Comparison of ENCODE assay signal across 21 mouse cellular contexts in genomic region chr16:87717046-87717660, GRCm38 (mm10). TPM values are rescaled to one million over a fixed set of nuclear protein-coding genes. Genes with fewer than 3 reads are reported as not detected.
A peak's percentile ranks its signal among the peaks of the same experiment; 100 is the strongest.
DNase-seq lines count a peak whose midpoint lies in the region; ATAC-seq and TF ChIP-seq lines count a peak whose summit lies in the region.
"Had no signal": no experiment of that assay in that cellular context is flagged by ENCODE, and none has a peak within 500 bp of the region (broad histone marks: within the 10 kb centered on the region; RNA-seq: fewer than 3 reads in every experiment).

No protein-coding gene starts in this region.

- DNase-seq in heart, adult 11 months = peak; percentile 87
- DNase-seq in heart, postnatal 25 days (ENCODE audit: low spot score) = no peak
- no peak for DNase-seq in heart, adult 8-10 months (ENCODE audit: low spot score)
- DNase-seq in lung, postnatal 0 days (ENCODE audit: low spot score) = no peak
- no peak for DNase-seq in lung, adult 18-20 months
- no peak for DNase-seq in kidney, adult 18-20 months
- DNase-seq: B cell, adult 2 months; cerebellum, adult 11 months; cerebellum, adult 8-10 months; cerebellum, postnatal 14 days; embryo, embryonic 11 days; gastrocnemius, postnatal 36 days; kidney, adult 8-10 months had no signal

- TF ChIP-seq EP300 in lung, postnatal 0 days (IDR thresholded peaks at IDR 0.05) = no peak

- H3K27me3 ChIP-seq in heart, embryonic 15.5 days = no peaks in the 10 kb centered on the region
- H3K27me3 ChIP-seq in lung, postnatal 0 days (replicated peaks; ENCODE audit: insufficient read depth, low read length) = no peaks in the 10 kb centered on the region
- H3K27me3 ChIP-seq: embryonic facial prominence, embryonic 15.5 days; forebrain, embryonic 15.5 days; intestine, embryonic 15.5 days had no signal

- no peak overlapping the region for H3K4me2 ChIP-seq in heart, embryonic 15.5 days
- H3K4me2 ChIP-seq in lung, postnatal 0 days (replicated peaks; ENCODE audit: low read depth, low read length) = no peak overlapping the region
- H3K4me2 ChIP-seq: embryonic facial prominence, embryonic 15.5 days; forebrain, embryonic 15.5 days; hindbrain, embryonic 14.5 days; intestine, embryonic 15.5 days had no signal

- H3K4me3 ChIP-seq in heart, embryonic 15.5 days = no peak overlapping the region
- no peak overlapping the region for H3K4me3 ChIP-seq in lung, postnatal 0 days (ENCODE audit: low read depth, low read length)
- H3K4me3 ChIP-seq: embryonic facial prominence, embryonic 15.5 days; forebrain, embryonic 15.5 days; hindbrain, embryonic 10.5 days; intestine, embryonic 15.5 days had no signal

- H3K9me3 ChIP-seq in heart, embryonic 15.5 days (replicated peaks) = no peaks in the 10 kb centered on the region
- H3K9me3 ChIP-seq in lung, postnatal 0 days (ENCODE audit: low read length) = no peaks in the 10 kb centered on the region
- H3K9me3 ChIP-seq: embryonic facial prominence, embryonic 15.5 days; forebrain, embryonic 15.5 days; G1E; hindbrain, embryonic 10.5 days; intestine, embryonic 15.5 days had no signal

- peaks cover 52% of the 10 kb centered on the region for H3K4me1 ChIP-seq in heart, embryonic 15.5 days (replicated peaks)
- peaks cover 29% of the 10 kb centered on the region for H3K4me1 ChIP-seq in lung, postnatal 0 days (ENCODE audit: insufficient read depth, low read depth, low read length)
- H3K4me1 ChIP-seq: forebrain, embryonic 15.5 days had no signal

- 0 out of 2 replicates have a peak overlapping the region, but pooled peaks have one; percentile 13 for H3K27ac ChIP-seq in heart, embryonic 15.5 days
- H3K27ac ChIP-seq in lung, postnatal 0 days (ENCODE audit: low read length) = 0 out of 2 replicates have a peak overlapping the region, but pooled peaks have one; percentile 34
- H3K27ac ChIP-seq: embryonic facial prominence, embryonic 15.5 days; forebrain, embryonic 15.5 days; hindbrain, embryonic 10.5 days; hindbrain, embryonic 14.5 days; intestine, embryonic 15.5 days had no signal

- ATAC-seq in heart, embryonic 15.5 days (replicated peaks; ENCODE audit: insufficient number of reproducible peaks, insufficient read depth, low FRiP score, low read depth) = no peak; the same call in 1 of the 2 replicates
- ATAC-seq in lung, postnatal 0 days = no peak
- ATAC-seq: CD4-positive, CD25-positive, alpha-beta regulatory T cell, adult 4 months; intestine, embryonic 15.5 days had no signal

- H3K9ac ChIP-seq in heart, embryonic 15.5 days = no peak overlapping the region
- no peak overlapping the region for H3K9ac ChIP-seq in lung, postnatal 0 days (replicated peaks; ENCODE audit: low read depth)
- H3K9ac ChIP-seq: embryonic facial prominence, embryonic 15.5 days; forebrain, embryonic 15.5 days; hindbrain, embryonic 14.5 days; intestine, embryonic 15.5 days had no signal

- no peak for TF ChIP-seq CTCF in lung, postnatal 0 days (IDR thresholded peaks at IDR 0.05)

- peaks cover 12% of the 10 kb centered on the region; the same call in 1 of the 2 replicates for H3K36me3 ChIP-seq in heart, embryonic 15.5 days
- peaks cover 5% of the 10 kb centered on the region; the same call in 1 of the 2 replicates for H3K36me3 ChIP-seq in lung, postnatal 0 days (ENCODE audit: insufficient read depth, low read length)

- WGBS in heart, embryonic 15.5 days = 23% methylated on average over 5 of the region's 5 CpGs
- WGBS in lung, postnatal 0 days = 28% methylated on average over 5 of the region's 5 CpGs

- intact Hi-C loops in heart, postnatal 25 days (cut with DNase I) = no loop called here

RNA-seq across cellular contexts. Expression of gene Bach1, which starts 18.4 kb away (rescaled TPM):
- 10 to 100 TPM; 25.8 to 33.0 TPM for total RNA-seq in heart, postnatal 25 days (2021)
- 8.1 and 10.2 TPM in 2 replicates for polyA plus RNA-seq in heart, embryonic 15.5 days (2015; fragmentation: Nextera tagmentation; extraction: Ambion mirVana)
- 10 to 100 TPM; 19.3 to 30.9 (median 28.2) TPM for total RNA-seq in heart, adult 8-10 months (2022)
- polyA plus RNA-seq in lung, postnatal 0 days (2015; fragmentation: Nextera tagmentation; extraction: Ambion mirVana) = 13.1 and 13.7 TPM in 2 replicates
